31 mouse cellular contexts compared by ENCODE assay signal in genomic region chr3:27840311-27840710, GRCm38 (mm10). TPM values are rescaled to one million over a fixed set of nuclear protein-coding genes. Genes with fewer than 3 reads are reported as not detected.
DNase-seq lines count a peak whose midpoint lies in the region; ATAC-seq and TF ChIP-seq lines count a peak whose summit lies in the region.
"Had no signal": no experiment of that assay in that cellular context is flagged by ENCODE, and none has a peak within 500 bp of the region (broad histone marks: within the 10 kb centered on the region; RNA-seq: fewer than 3 reads in every experiment).

No protein-coding gene starts in this region.

- peak overlapping the region; percentile 20 to 27; a peak in 3 of 4 replicates for H3K4me3 ChIP-seq in heart, embryonic 14.5 days (ENCODE audit: control insufficient read depth in 1 of 2, insufficient read depth in 1 of 2, low read depth in 1 of 2, low read length in 2 of 2)
- no peak overlapping the region for H3K4me3 ChIP-seq in liver, postnatal 0 days (ENCODE audit: low read depth, low read length)
- no peak overlapping the region for H3K4me3 ChIP-seq in liver, embryonic 11.5 days (ENCODE audit: low read depth, low read length)
- no peak overlapping the region for H3K4me3 ChIP-seq in embryonic facial prominence, embryonic 10.5 days
- no peak overlapping the region for H3K4me3 ChIP-seq in intestine, embryonic 15.5 days (replicated peaks)
- H3K4me3 ChIP-seq: embryonic facial prominence, embryonic 15.5 days; limb, embryonic 13.5 days; liver, embryonic 15.5 days had no signal

- H3K9me3 ChIP-seq in heart, embryonic 14.5 days (ENCODE audit: control insufficient read depth, low read length), result 0 out of 2 replicates have a peak, but pooled peaks cover 3% of the 10 kb centered on the region
- H3K9me3 ChIP-seq in liver, postnatal 0 days (ENCODE audit: low read length), result no peaks in the 10 kb centered on the region
- no peaks in the 10 kb centered on the region for H3K9me3 ChIP-seq in liver, embryonic 11.5 days (ENCODE audit: control insufficient read depth, low read length)
- H3K9me3 ChIP-seq in embryonic facial prominence, embryonic 10.5 days, result no peaks in the 10 kb centered on the region
- no peaks in the 10 kb centered on the region for H3K9me3 ChIP-seq in intestine, embryonic 15.5 days
- H3K9me3 ChIP-seq: embryonic facial prominence, embryonic 15.5 days; limb, embryonic 13.5 days; liver, embryonic 15.5 days had no signal

- H3K27me3 ChIP-seq in heart, embryonic 14.5 days (ENCODE audit: control insufficient read depth, insufficient read depth, low read length), result no peaks in the 10 kb centered on the region
- H3K27me3 ChIP-seq in liver, postnatal 0 days (ENCODE audit: insufficient read depth, low read length), result no peaks in the 10 kb centered on the region
- H3K27me3 ChIP-seq in liver, embryonic 11.5 days (replicated peaks; ENCODE audit: control insufficient read depth, insufficient read depth, low read length), result no peaks in the 10 kb centered on the region
- no peaks in the 10 kb centered on the region for H3K27me3 ChIP-seq in embryonic facial prominence, embryonic 10.5 days (replicated peaks; ENCODE audit: low read depth, poor library complexity, severe bottlenecking)
- no peaks in the 10 kb centered on the region for H3K27me3 ChIP-seq in intestine, embryonic 15.5 days (replicated peaks)
- H3K27me3 ChIP-seq: embryonic facial prominence, embryonic 15.5 days; limb, embryonic 13.5 days; liver, embryonic 15.5 days had no signal

- peaks cover 7 to 12% of the 10 kb centered on the region in 2 experiments for H3K4me1 ChIP-seq in heart, embryonic 14.5 days (ENCODE audit: control insufficient read depth in 2 of 2, insufficient read depth in 2 of 2, low read length in 2 of 2)
- H3K4me1 ChIP-seq in liver, postnatal 0 days (ENCODE audit: insufficient read depth), result no peaks in the 10 kb centered on the region
- no peaks in the 10 kb centered on the region for H3K4me1 ChIP-seq in liver, embryonic 11.5 days (replicated peaks; ENCODE audit: control insufficient read depth, insufficient read depth, low read length)
- no peaks in the 10 kb centered on the region; the same call in 1 of the 2 replicates for H3K4me1 ChIP-seq in embryonic facial prominence, embryonic 10.5 days
- H3K4me1 ChIP-seq in intestine, embryonic 15.5 days (replicated peaks), result no peaks in the 10 kb centered on the region; the same call in 1 of the 2 replicates
- H3K4me1 ChIP-seq: embryonic facial prominence, embryonic 15.5 days; liver, embryonic 15.5 days had no signal

- WGBS in heart, embryonic 14.5 days, result 31% methylated on average over 9 of the region's 9 CpGs
- WGBS in liver, postnatal 0 days (ENCODE audit: insufficient replicate concordance), result 58% methylated on average over 9 of the region's 9 CpGs
- 57% methylated on average over 9 of the region's 9 CpGs for WGBS in liver, embryonic 11.5 days
- 67% methylated on average over 9 of the region's 9 CpGs for WGBS in embryonic facial prominence, embryonic 10.5 days
- 37% methylated on average over 9 of the region's 9 CpGs for WGBS in intestine, embryonic 15.5 days

- H3K36me3 ChIP-seq in heart, embryonic 14.5 days (ENCODE audit: control insufficient read depth, insufficient read depth, low read length), result no peaks in the 10 kb centered on the region
- H3K36me3 ChIP-seq in liver, postnatal 0 days (replicated peaks; ENCODE audit: insufficient read depth, low read length), result no peaks in the 10 kb centered on the region
- H3K36me3 ChIP-seq in liver, embryonic 11.5 days (ENCODE audit: control insufficient read depth, insufficient read depth, low read length), result no peaks in the 10 kb centered on the region
- H3K36me3 ChIP-seq in embryonic facial prominence, embryonic 10.5 days (replicated peaks), result no peaks in the 10 kb centered on the region
- H3K36me3 ChIP-seq in intestine, embryonic 15.5 days, result no peaks in the 10 kb centered on the region
- H3K36me3 ChIP-seq: embryonic facial prominence, embryonic 15.5 days; limb, embryonic 13.5 days; liver, embryonic 15.5 days had no signal

- no peak for ATAC-seq in heart, embryonic 14.5 days (ENCODE audit: insufficient number of reproducible peaks, insufficient read depth, low FRiP score, low read depth)
- no peak for ATAC-seq in liver, postnatal 0 days
- no peak for ATAC-seq in liver, embryonic 11.5 days (replicated peaks; ENCODE audit: low FRiP score)
- no peak for ATAC-seq in intestine, embryonic 15.5 days
- ATAC-seq: activated CD4-positive, CD25-positive, alpha-beta regulatory T cell, adult 4 months; forebrain, embryonic 16.5 days; inflammation-experienced regulatory T-cells, adult 6 months had no signal

- no peak for DNase-seq in heart, adult 8-10 months (ENCODE audit: low spot score)
- no peak for DNase-seq in liver, postnatal 0 days
- no peak for DNase-seq in liver, embryonic 11.5 days (ENCODE audit: low spot score)
- DNase-seq in embryonic facial prominence, embryonic 10.5 days (ENCODE audit: low spot score), result peak; percentile 6
- DNase-seq in retina, postnatal 1 day, result no peak
- no peak for DNase-seq in embryo, embryonic 9.5 days (ENCODE audit: extremely low spot score)
- DNase-seq: adrenal gland, postnatal 10 days; cerebellum, adult 18-20 months; cerebellum, postnatal 14 days; gastrocnemius, postnatal 10 days; kidney, postnatal 25 days; layer of hippocampus, postnatal 36 days; right cerebral cortex, adult 18-20 months; right cerebral cortex, postnatal 4 days; thymus, postnatal 14 days had no signal

- no peak for TF ChIP-seq EP300 in liver, postnatal 0 days (IDR thresholded peaks at IDR 0.05; ENCODE audit: low read depth)

- peak overlapping the region; percentile 62 for H3K4me2 ChIP-seq in heart, embryonic 14.5 days (ENCODE audit: low read length)
- peak overlapping the region; percentile 16; the same call in 1 of the 2 replicates for H3K4me2 ChIP-seq in liver, postnatal 0 days (ENCODE audit: low read depth, low read length)
- no peak overlapping the region for H3K4me2 ChIP-seq in liver, embryonic 11.5 days
- 0 out of 2 replicates have a peak overlapping the region, but pooled peaks have one; percentile 23 for H3K4me2 ChIP-seq in intestine, embryonic 15.5 days (replicated peaks)
- H3K4me2 ChIP-seq: embryonic facial prominence, embryonic 15.5 days; hindbrain, embryonic 14.5 days; limb, embryonic 13.5 days; liver, embryonic 15.5 days; midbrain, embryonic 11.5 days had no signal

- H3K27ac ChIP-seq in heart, embryonic 14.5 days (replicated peaks in 1 of 2; ENCODE audit: control insufficient read depth in 1 of 2, insufficient read depth in 1 of 2, low read depth in 2 of 2, low read length in 2 of 2), result peak overlapping the region; percentile 22 to 29; a peak in 2 of 4 replicates
- no peak overlapping the region for H3K27ac ChIP-seq in liver, postnatal 0 days (ENCODE audit: low read depth)
- no peak overlapping the region for H3K27ac ChIP-seq in liver, embryonic 11.5 days (ENCODE audit: low read depth, low read length)
- H3K27ac ChIP-seq in embryonic facial prominence, embryonic 10.5 days (replicated peaks), result no peak overlapping the region
- H3K27ac ChIP-seq in intestine, embryonic 15.5 days, result no peak overlapping the region
- H3K27ac ChIP-seq: embryonic facial prominence, embryonic 15.5 days; hindbrain, embryonic 14.5 days; limb, embryonic 13.5 days; liver, embryonic 15.5 days had no signal

- no peak for TF ChIP-seq CTCF in liver, postnatal 0 days (IDR thresholded peaks at IDR 0.05; ENCODE audit: low read depth)

- H3K9ac ChIP-seq in heart, embryonic 14.5 days (ENCODE audit: low read length), result peak overlapping the region; percentile 58
- no peak overlapping the region for H3K9ac ChIP-seq in liver, postnatal 0 days (replicated peaks)
- H3K9ac ChIP-seq in liver, embryonic 11.5 days (ENCODE audit: low read depth, low read length), result no peak overlapping the region
- H3K9ac ChIP-seq in intestine, embryonic 15.5 days, result no peak overlapping the region
- H3K9ac ChIP-seq: embryonic facial prominence, embryonic 15.5 days; hindbrain, embryonic 14.5 days; limb, embryonic 13.5 days; liver, embryonic 15.5 days had no signal

RNA-seq across cellular contexts. Expression of gene Tmem212, which starts 55.9 kb away (rescaled TPM):
- not detected in 2 replicates for polyA plus RNA-seq in heart, embryonic 14.5 days (2014; fragmentation: Nextera tagmentation; extraction: Ambion mirVana)
- not detected for total RNA-seq in heart, adult 8-10 months (2022)
- polyA plus RNA-seq in liver, postnatal 0 days (2015; fragmentation: Nextera tagmentation; extraction: Ambion mirVana), result 0.21 and 0.26 TPM in 2 replicates
- polyA plus RNA-seq in liver, embryonic 11.5 days (2014; fragmentation: Nextera tagmentation; extraction: Ambion mirVana), result not detected in 2 replicates
- polyA plus RNA-seq in embryonic facial prominence, embryonic 10.5 days (2016; fragmentation: Nextera tagmentation; extraction: Ambion mirVana), result not detected in 2 replicates
- not detected in 2 replicates for polyA plus RNA-seq in intestine, embryonic 15.5 days (2015; fragmentation: Nextera tagmentation; extraction: Ambion mirVana)
- total RNA-seq: adrenal gland, postnatal 10 days; gastrocnemius, postnatal 10 days; granulocyte monocyte progenitor cell, adult 5-6 weeks; MEL had no signal
- polyA plus RNA-seq: activated CD4-positive, CD25-positive, alpha-beta regulatory T cell, adult 4 months; C2C12; forebrain, embryonic 16.5 days; hindbrain, embryonic 14.5 days; inflammation-experienced regulatory T-cells, adult 6 months; kidney, embryonic 14.5 days; limb, embryonic 13.5 days; liver, embryonic 15.5 days; midbrain, embryonic 11.5 days; neural tube, embryonic 14.5 days; stomach, embryonic 14.5 days had no signal

Comparison
In these comparisons a context has a peak if more than half of its experiments do, and no peak if none do; other contexts are left out.
1. H3K27ac ChIP-seq: peak in heart, embryonic 14.5 days (2 of 2); none in liver, postnatal 0 days (single experiment), liver, embryonic 11.5 days (single experiment), embryonic facial prominence, embryonic 10.5 days (single experiment) and intestine, embryonic 15.5 days (single experiment).
2. H3K4me3 ChIP-seq: peak in heart, embryonic 14.5 days (2 of 2); none in liver, postnatal 0 days (single experiment), liver, embryonic 11.5 days (single experiment), embryonic facial prominence, embryonic 10.5 days (single experiment) and intestine, embryonic 15.5 days (single experiment).